Mouse (Mus musculus) left cerebral cortex, adult 18-20 months (tissue): Measurements from ENCODE around the gene 4930404N11Rik. TPM values are rescaled to one million over a fixed set of nuclear protein-coding genes. Genes with fewer than 3 reads are reported as not detected.

Experiments used
- DNase-seq, 2 experiments: peaks; one replicate each; pipeline ENCODE4 v3.0.0; 2021 to 2022; ENCODE audit warnings: low spot score in 2 of 2, mixed read lengths in 1 of 2
- microRNA-seq, 2 experiments: library from miRNA; unstranded; fragments of <30 nt; microRNA quantifications; one replicate each; pipeline ENCODE4 v1.2.0; 2021
- total RNA-seq, 2 experiments: library from RNA; stranded (reverse); gene quantifications; 2 replicates each; pipeline ENCODE4 v1.2.3; 2021

The 4930404N11Rik gene
- total RNA-seq, 2 experiments from 2014 or later: 1.2 to 1.3 TPM

GRCm38 (mm10) chr10:81316338-81317060, 49.1 kb downstream of the 4930404N11Rik start:
- no peak for DNase-seq

GRCm38 (mm10) chr10:81315587-81315986, 50.0 kb downstream of the 4930404N11Rik start:
- DNase-seq: no peak

- DNase-seq: no peak
Observed at GRCm38 (mm10) chr10:81314201-81314600, 51.4 kb downstream of the 4930404N11Rik start.

GRCm38 (mm10) chr10:81313581-81313980, 52.0 kb downstream of the 4930404N11Rik start:
- no peak for DNase-seq

Small RNAs within 50 kb of the gene (microRNA-seq; reads per million reads assigned to microRNA genes)
- 1.2 to 1.7 reads per million in 2 experiments for gene Mir6913

Other genes starting within 250 kb of the 4930404N11Rik start
- 100 to 1,000 TPM; 135 to 137 TPM for gene Zbtb7a, start 230.6 kb downstream of the 4930404N11Rik start, total RNA-seq
- gene Pias4, start 197.9 kb downstream of the 4930404N11Rik start, total RNA-seq: 10 to 100 TPM; 27.8 to 28.8 TPM
- gene Eef2, start 189.2 kb downstream of the 4930404N11Rik start, total RNA-seq: 100 to 1,000 TPM; 899 to 919 TPM
- 10 to 100 TPM; 77.4 to 80.3 TPM for gene Dapk3, start 182.8 kb downstream of the 4930404N11Rik start, total RNA-seq
- gene 4930442H23Rik, start 182.0 kb downstream of the 4930404N11Rik start, total RNA-seq: not detected
- gene Nmrk2, start 163.8 kb downstream of the 4930404N11Rik start, total RNA-seq: not detected
- gene Atcay, start 135.0 kb downstream of the 4930404N11Rik start, total RNA-seq: 100 to 1,000 TPM; 197 to 204 TPM
- 10 to 100 TPM; 59.2 to 65.5 TPM for gene Zfr2, start 132.7 kb downstream of the 4930404N11Rik start, total RNA-seq
- 100 to 1,000 TPM; 187 to 195 TPM for gene Matk, start 112.9 kb downstream of the 4930404N11Rik start, total RNA-seq
- 10 to 100 TPM; 38.8 to 43.5 TPM for gene Mrpl54, start 98.9 kb downstream of the 4930404N11Rik start, total RNA-seq
- gene Apba3, start 98.9 kb downstream of the 4930404N11Rik start, total RNA-seq: 10 to 100 TPM; 36.7 to 42.7 TPM
- under 1 TPM; 0.16 to 0.23 TPM for gene Tjp3, start 74.2 kb downstream of the 4930404N11Rik start, total RNA-seq
- 100 to 1,000 TPM; 415 to 417 TPM for gene Pip5k1c, start 72.9 kb downstream of the 4930404N11Rik start, total RNA-seq
- gene Cactin, start 44.7 kb downstream of the 4930404N11Rik start, total RNA-seq: 10 to 100 TPM; 30.5 to 34.6 TPM
- 1 to 10 TPM; 1.1 to 1.5 TPM for gene Tbxa2r, start 37.1 kb downstream of the 4930404N11Rik start, total RNA-seq
- 1 to 10 TPM; 2.5 to 3.6 TPM for gene Gipc3, start 22.6 kb downstream of the 4930404N11Rik start, total RNA-seq
- 10 to 100 TPM; 28.9 to 30.5 TPM for gene Hmg20b, start 15.3 kb downstream of the 4930404N11Rik start, total RNA-seq
- gene Mfsd12, start 8.3 kb downstream of the 4930404N11Rik start, total RNA-seq: 10 to 100 TPM; 38.1 to 42.0 TPM
- gene Fzr1, start 12.7 kb upstream of the 4930404N11Rik start, total RNA-seq: 10 to 100 TPM; 71.1 to 72.1 TPM
- gene Dohh, start 18.6 kb upstream of the 4930404N11Rik start, total RNA-seq: 10 to 100 TPM; 87.4 to 97.6 TPM
- 1 to 10 TPM; 3.1 to 3.8 TPM for gene Gm48551, start 18.6 kb upstream of the 4930404N11Rik start, total RNA-seq
- 1 to 10 TPM; 2.7 to 2.8 TPM for gene Gm48552, start 23.2 kb upstream of the 4930404N11Rik start, total RNA-seq
- 1 to 10 TPM; 1.1 to 1.2 TPM for gene Smim24, start 27.2 kb upstream of the 4930404N11Rik start, total RNA-seq
- 10 to 100 TPM; 84.7 to 91.7 TPM for gene Nfic, start 89.8 kb upstream of the 4930404N11Rik start, total RNA-seq
- 100 to 1,000 TPM; 242 to 259 TPM for gene Celf5, start 116.9 kb upstream of the 4930404N11Rik start, total RNA-seq
- gene Ncln, start 130.6 kb upstream of the 4930404N11Rik start, total RNA-seq: 10 to 100 TPM; 68.1 to 85.1 TPM
- gene S1pr4, start 134.3 kb upstream of the 4930404N11Rik start, total RNA-seq: under 1 TPM; 0.58 to 0.82 TPM
- 1 to 10 TPM; 2.6 to 3.5 TPM for gene Gna15, start 158.4 kb upstream of the 4930404N11Rik start, total RNA-seq
- gene Gna11, start 179.4 kb upstream of the 4930404N11Rik start, total RNA-seq: 100 to 1,000 TPM; 105 to 114 TPM
- gene Aes, start 193.7 kb upstream of the 4930404N11Rik start, total RNA-seq: 100 to 1,000 TPM; 700 to 737 TPM
- 10 to 100 TPM; 41.3 to 42.4 TPM for gene Tle2, start 208.7 kb upstream of the 4930404N11Rik start, total RNA-seq
- 10 to 100 TPM; 11.4 to 11.8 TPM for gene Tle6, start 235.3 kb upstream of the 4930404N11Rik start, total RNA-seq
- gene BC025920, start 240.5 kb upstream of the 4930404N11Rik start, total RNA-seq: 1 to 10 TPM; 2.6 to 3.3 TPM